ENCODE assay signal across 20 mouse cellular contexts in the genomic region with DNA sequence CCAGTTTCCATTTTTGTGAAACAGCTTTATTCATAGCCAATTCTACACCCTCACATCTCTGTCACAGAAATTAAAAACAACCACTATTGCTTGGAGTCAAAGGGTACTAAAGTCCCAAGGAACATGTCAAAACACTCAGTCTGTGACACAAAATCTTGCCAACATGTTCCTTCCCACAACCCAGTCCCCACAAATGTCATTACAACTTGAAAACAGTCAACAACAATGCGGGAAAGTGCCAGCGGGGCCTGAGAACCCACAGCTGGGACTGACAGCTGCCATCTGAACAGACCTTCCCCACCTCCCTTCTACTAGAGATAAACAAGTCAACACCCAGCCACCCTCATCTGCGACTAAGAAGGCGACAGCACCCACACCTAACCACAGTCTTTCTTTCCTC. TPM values are rescaled to one million over a fixed set of nuclear protein-coding genes. Genes with fewer than 3 reads are reported as not detected.
A peak's percentile ranks its signal among the peaks of the same experiment; 100 is the strongest.
DNase-seq lines count a peak whose midpoint lies in the region; ATAC-seq and TF ChIP-seq lines count a peak whose summit lies in the region.
"Had no signal": no experiment of that assay in that cellular context is flagged by ENCODE, and none has a peak within 500 bp of the region (broad histone marks: within the 10 kb centered on the region; RNA-seq: fewer than 3 reads in every experiment).

No protein-coding gene starts in this region.

- peak; percentile 91 for ATAC-seq in lung, postnatal 0 days
- ATAC-seq: forebrain, embryonic 13.5 days; intestine, embryonic 16.5 days; midbrain, embryonic 16.5 days had no signal

- WGBS in heart, adult 2 months = 79% methylated on average over 4 of the region's 4 CpGs
- WGBS in lung, adult 2 months = 71% methylated on average over 4 of the region's 4 CpGs
- 68% methylated on average over 4 of the region's 4 CpGs for WGBS in lung, postnatal 0 days

- no peaks in the 10 kb centered on the region for H3K9me3 ChIP-seq in lung, postnatal 0 days (ENCODE audit: low read length)
- H3K9me3 ChIP-seq: embryonic facial prominence, embryonic 12.5 days; forebrain, embryonic 13.5 days; neural tube, embryonic 15.5 days had no signal

- no peak overlapping the region for H3K4me2 ChIP-seq in lung, postnatal 0 days (replicated peaks; ENCODE audit: low read depth, low read length)
- H3K4me2 ChIP-seq: embryonic facial prominence, embryonic 12.5 days; forebrain, embryonic 13.5 days; hindbrain, embryonic 14.5 days; neural tube, embryonic 15.5 days had no signal

- intact Hi-C loops in heart, adult 2 months (cut with DNase I) = loop anchor here (10.0 kb wide), 2 partner anchors 196 to 286 kb away; a partner anchor contains a TSS
- intact Hi-C loops in heart, postnatal 25 days (cut with DNase I) = loop anchor here (10.0 kb wide), 2 partner anchors 196 to 596 kb away; a partner anchor contains a TSS

- no peak for TF ChIP-seq POLR2A in heart, adult 2 months (IDR thresholded peaks at IDR 0.05; ENCODE audit: insufficient read depth, low read depth, low read length)
- TF ChIP-seq POLR2A in lung, adult 2 months (IDR thresholded peaks at IDR 0.05; ENCODE audit: borderline replicate concordance, extremely low read depth, low read depth, low read length) = no peak

- no peaks in the 10 kb centered on the region for H3K27me3 ChIP-seq in heart, adult 2 months (ENCODE audit: control insufficient read depth, insufficient read depth, low read length)
- no peaks in the 10 kb centered on the region for H3K27me3 ChIP-seq in lung, postnatal 0 days (replicated peaks; ENCODE audit: insufficient read depth, low read length)
- H3K27me3 ChIP-seq: CH12.LX; embryonic facial prominence, embryonic 12.5 days; forebrain, embryonic 13.5 days; neural tube, embryonic 15.5 days had no signal

- H3K79me2 ChIP-seq in heart, adult 2 months (replicated peaks; ENCODE audit: control insufficient read depth, insufficient read depth, low read length) = no peaks in the 10 kb centered on the region

- no peak for TF ChIP-seq CTCF in heart, adult 2 months (IDR thresholded peaks at IDR 0.05)
- TF ChIP-seq CTCF in lung, adult 2 months (IDR thresholded peaks at IDR 0.05; ENCODE audit: insufficient read depth, low read length) = no peak
- no peak for TF ChIP-seq CTCF in lung, postnatal 0 days (IDR thresholded peaks at IDR 0.05)

- peak overlapping the region; percentile 3; the same call in 1 of the 2 replicates for H3K27ac ChIP-seq in heart, adult 2 months
- peak overlapping the region; percentile 34 for H3K27ac ChIP-seq in lung, postnatal 0 days (ENCODE audit: low read length)
- H3K27ac ChIP-seq: embryonic facial prominence, embryonic 12.5 days; forebrain, embryonic 13.5 days; hindbrain, embryonic 14.5 days; kidney, postnatal 0 days; neural tube, embryonic 15.5 days had no signal

- H3K4me3 ChIP-seq in heart, adult 2 months = no peak overlapping the region
- no peak overlapping the region for H3K4me3 ChIP-seq in lung, adult 2 months (replicated peaks; ENCODE audit: extremely low read depth, low read depth, low read length)
- no peak overlapping the region for H3K4me3 ChIP-seq in lung, postnatal 0 days (ENCODE audit: low read depth, low read length)
- H3K4me3 ChIP-seq: embryonic facial prominence, embryonic 12.5 days; erythroblast, embryonic 14.5 days; forebrain, embryonic 13.5 days; neural tube, embryonic 15.5 days had no signal

- H3K4me1 ChIP-seq in heart, adult 2 months (ENCODE audit: control insufficient read depth, insufficient read depth, low read length) = peaks cover 3% of the 10 kb centered on the region
- H3K4me1 ChIP-seq in lung, adult 2 months (ENCODE audit: control insufficient read depth, insufficient read depth, low read length) = no peaks in the 10 kb centered on the region
- no peaks in the 10 kb centered on the region for H3K4me1 ChIP-seq in lung, postnatal 0 days (ENCODE audit: insufficient read depth, low read depth, low read length)
- H3K4me1 ChIP-seq: embryonic facial prominence, embryonic 12.5 days; forebrain, embryonic 13.5 days; neural tube, embryonic 15.5 days had no signal

- no peak overlapping the region for H3K9ac ChIP-seq in heart, adult 2 months (ENCODE audit: low read depth, low read length)
- H3K9ac ChIP-seq in lung, postnatal 0 days (replicated peaks; ENCODE audit: low read depth) = no peak overlapping the region
- H3K9ac ChIP-seq: embryonic facial prominence, embryonic 12.5 days; forebrain, embryonic 13.5 days; hindbrain, embryonic 14.5 days; neural tube, embryonic 15.5 days had no signal

- DNase-seq in heart, adult 2 months = peak; percentile 17 to 42
- no peak for DNase-seq in heart, postnatal 25 days (ENCODE audit: low spot score)
- peak; percentile 24 to 46 for DNase-seq in lung, adult 18-20 months
- DNase-seq in lung, adult 2 months = no peak
- peak; percentile 3 for DNase-seq in brain, adult 2 months (ENCODE audit: low read depth, low spot score)
- peak; percentile 85 for DNase-seq in lung, postnatal 0 days (ENCODE audit: low spot score)
- DNase-seq in cerebellum, postnatal 25 days = no peak
- no peak for DNase-seq in adrenal gland, adult 18-20 months (ENCODE audit: low spot score in 2 of 2)
- DNase-seq: cerebellum, adult 9-11 months; gastrocnemius, postnatal 36 days; thymus, postnatal 36 days had no signal

- peaks cover 11% of the 10 kb centered on the region for H3K36me3 ChIP-seq in heart, adult 2 months (ENCODE audit: control insufficient read depth, insufficient read depth, low read length)
- H3K36me3 ChIP-seq in lung, postnatal 0 days (ENCODE audit: insufficient read depth, low read length) = peaks cover 8% of the 10 kb centered on the region

- TF ChIP-seq EP300 in heart, adult 2 months (IDR thresholded peaks at IDR 0.05; ENCODE audit: insufficient read depth, low read depth, low read length) = no peak
- TF ChIP-seq EP300 in lung, postnatal 0 days (IDR thresholded peaks at IDR 0.05) = peak; percentile 77

RNA-seq across cellular contexts. Expression of a gene that starts 18.9 kb away (rescaled TPM):
- total RNA-seq in heart, adult 2 months (2021) = 10 to 100 TPM; 30.9 to 33.7 TPM
- 18.6 and 22.7 TPM in 2 replicates for polyA plus RNA-seq in heart, adult 2 months (2012; rRNA removed)
- 10 to 100 TPM; 27.0 to 30.9 TPM for total RNA-seq in heart, postnatal 25 days (2021)
- polyA plus RNA-seq in lung, adult 2 months (2012; rRNA removed) = 10.3 and 18.9 TPM in 2 replicates
- 41.1 and 47.9 TPM in 2 replicates for polyA plus RNA-seq in lung, postnatal 0 days (2015; fragmentation: Nextera tagmentation; extraction: Ambion mirVana)
- total RNA-seq in adrenal gland, adult 18-20 months (2021) = 100 to 1,000 TPM in 1 of 2 experiments, 10 to 100 TPM in 1; 92.1 to 112 TPM

Comparison
In these comparisons a context has a peak if more than half of its experiments do, and no peak if none do; other contexts are left out.
1. DNase-seq: peak in heart, adult 2 months (2 of 2), lung, adult 18-20 months (2 of 2), brain, adult 2 months (single experiment) and lung, postnatal 0 days (single experiment); none in heart, postnatal 25 days (single experiment), lung, adult 2 months (single experiment), cerebellum, postnatal 25 days (0 of 2) and adrenal gland, adult 18-20 months (0 of 2).